Mouse (Mus musculus) retina, adult 2 months (tissue): ENCODE data around the gene Lrr1.

Experiments used
- DNase-seq: peaks from one replicate; pipeline ENCODE4 v3.0.0-alpha.2; 2012; ENCODE audit warnings: low read depth, low spot score

The Lrr1 gene

DNA sequence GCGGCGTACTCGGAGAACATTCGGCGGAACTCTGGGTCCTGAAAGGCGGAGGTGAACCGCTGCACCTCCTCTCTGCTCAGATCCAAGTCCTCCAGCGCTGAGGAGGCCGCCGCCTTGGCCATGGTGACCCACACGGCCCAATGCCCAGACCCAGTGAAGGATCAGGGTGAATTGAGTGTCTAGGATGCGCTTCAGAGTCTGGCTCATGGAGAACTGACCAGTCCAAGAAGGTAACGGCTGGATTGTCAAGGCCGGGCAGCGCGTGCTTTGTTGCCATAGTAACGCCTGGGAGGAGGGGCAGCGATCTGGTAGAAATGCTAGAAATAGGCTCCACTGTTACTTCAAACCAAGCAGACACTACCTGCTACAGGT is 29.5 kb downstream of the Lrr1 start, which contains the start of gene Dnaaf2:
TSS of gene Dnaaf2 (minus strand) at position 266 of the 372 bp plus-strand sequence.
- DNase-seq: peak; percentile 16

- DNase-seq: no peak
Observed at GRCm38 (mm10) chr12:69198985-69199384, 30.4 kb downstream of the Lrr1 start.

DNA sequence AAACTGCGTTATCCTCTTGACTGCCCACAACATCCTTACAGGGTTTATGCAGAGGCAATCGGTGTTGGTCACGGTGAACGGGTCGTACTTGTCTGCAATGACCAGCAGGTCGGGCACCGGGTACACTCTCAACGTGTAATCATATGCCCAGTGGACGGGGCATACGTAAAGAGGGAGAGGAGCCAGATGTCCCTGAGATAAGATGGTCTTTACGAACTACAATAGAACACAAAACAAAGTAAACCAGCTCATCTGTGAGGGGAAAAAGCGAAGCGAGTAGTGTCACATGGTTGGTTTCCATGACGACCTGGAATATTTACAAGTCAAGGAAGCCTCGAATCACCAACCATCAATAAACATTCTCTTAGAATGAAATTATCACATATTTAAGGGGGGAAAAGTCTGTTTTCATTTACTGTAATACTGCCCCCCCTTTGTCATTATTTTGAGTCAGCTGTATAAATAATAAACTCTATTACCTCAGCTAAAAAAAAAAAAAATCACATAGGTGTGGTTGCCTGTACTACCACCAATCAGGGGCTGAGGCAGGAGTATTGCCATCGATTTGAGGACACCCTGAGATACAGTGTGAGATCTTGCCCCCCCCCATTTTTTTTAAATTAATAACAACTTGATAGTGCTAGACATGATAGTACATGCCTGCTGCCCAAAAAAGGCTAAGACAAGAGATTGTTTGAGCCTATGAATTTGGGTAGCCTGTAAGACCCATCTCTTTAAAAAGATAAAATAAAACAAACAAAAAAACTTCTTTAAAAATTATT is 35.6 kb downstream of the Lrr1 start, which contains the start of gene Gm49384:
TSS of gene Gm49384 (minus strand) at position 216 of the 782 bp plus-strand sequence.
- no peak for DNase-seq

DNA sequence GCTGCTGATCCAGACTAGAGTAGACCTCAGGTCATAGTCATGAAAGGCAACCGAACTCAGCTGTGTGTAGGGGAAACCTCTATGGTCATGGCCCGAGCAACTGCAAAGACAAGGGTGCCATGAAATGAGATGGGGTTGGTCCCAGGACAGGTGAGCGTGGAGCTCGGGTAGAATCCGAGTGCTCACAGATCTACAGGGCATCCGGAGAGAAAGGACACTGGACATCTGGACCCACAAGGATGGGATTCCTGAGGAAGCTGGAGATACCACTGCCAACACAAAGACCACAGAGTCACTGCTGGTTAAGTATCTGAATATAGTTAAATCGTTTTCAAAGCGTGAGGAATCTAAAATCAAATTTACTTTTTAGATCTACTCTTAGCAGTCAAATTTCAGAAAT is 38.8 kb downstream of the Lrr1 start:
- DNase-seq: no peak

- no peak for DNase-seq
Observed at GRCm38 (mm10) chr12:69207926-69208325, 39.3 kb downstream of the Lrr1 start.

GRCm38 (mm10) chr12:69208520-69208919 is 39.9 kb downstream of the Lrr1 start:
- no peak for DNase-seq

DNA sequence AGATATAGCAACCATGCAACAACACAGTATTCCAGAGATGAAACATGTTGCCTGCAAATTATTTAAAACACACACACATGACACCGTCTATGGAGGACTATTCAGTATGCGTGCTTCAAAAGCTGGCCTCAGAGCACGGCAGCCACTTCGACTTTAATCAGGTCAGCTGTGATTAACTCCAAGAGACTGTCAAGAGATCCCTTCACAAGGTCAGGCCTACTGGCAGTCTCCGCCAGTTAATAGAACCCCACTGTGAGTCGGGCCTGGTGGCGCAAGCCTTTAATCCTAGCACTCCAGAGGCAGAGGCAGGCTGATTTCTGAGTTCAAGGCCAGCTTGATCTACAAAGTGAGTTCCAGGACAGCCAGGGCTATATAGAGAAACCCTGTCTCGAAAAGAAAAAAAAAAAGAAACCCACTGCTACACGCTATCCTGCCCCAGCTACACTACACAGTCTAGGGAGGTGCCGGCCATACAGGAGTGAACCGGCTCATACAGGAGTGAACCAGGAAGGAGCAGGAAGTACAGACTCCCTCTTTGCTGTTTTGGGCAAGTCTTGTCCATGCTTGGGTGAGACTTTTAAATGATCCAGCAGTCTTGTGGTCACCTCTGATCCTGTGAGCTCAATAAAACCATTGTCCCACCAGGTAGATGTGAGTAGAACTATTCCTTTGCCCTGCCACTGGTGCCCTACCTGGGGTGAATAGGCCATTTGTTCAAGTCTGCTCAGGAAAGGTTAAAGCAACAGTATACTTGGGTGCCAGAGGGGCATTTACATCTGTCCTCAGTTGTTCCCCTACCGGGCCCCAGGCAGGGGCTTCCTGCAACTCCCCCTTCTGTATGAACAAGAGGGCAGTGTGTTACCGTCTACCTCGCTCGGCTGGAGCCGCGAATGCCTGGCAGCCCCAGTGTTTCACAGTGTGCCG is 41.7 kb downstream of the Lrr1 start:
- no peak for DNase-seq

GRCm38 (mm10) chr12:69211057-69211456 is 42.4 kb downstream of the Lrr1 start:
- DNase-seq: no peak

GRCm38 (mm10) chr12:69213186-69213777 is 44.7 kb downstream of the Lrr1 start:
- DNase-seq: no peak

- DNase-seq: no peak
Observed at GRCm38 (mm10) chr12:69214393-69214792, 45.8 kb downstream of the Lrr1 start.

- DNase-seq: no peak
Observed at GRCm38 (mm10) chr12:69215000-69215785, 46.6 kb downstream of the Lrr1 start.

DNA sequence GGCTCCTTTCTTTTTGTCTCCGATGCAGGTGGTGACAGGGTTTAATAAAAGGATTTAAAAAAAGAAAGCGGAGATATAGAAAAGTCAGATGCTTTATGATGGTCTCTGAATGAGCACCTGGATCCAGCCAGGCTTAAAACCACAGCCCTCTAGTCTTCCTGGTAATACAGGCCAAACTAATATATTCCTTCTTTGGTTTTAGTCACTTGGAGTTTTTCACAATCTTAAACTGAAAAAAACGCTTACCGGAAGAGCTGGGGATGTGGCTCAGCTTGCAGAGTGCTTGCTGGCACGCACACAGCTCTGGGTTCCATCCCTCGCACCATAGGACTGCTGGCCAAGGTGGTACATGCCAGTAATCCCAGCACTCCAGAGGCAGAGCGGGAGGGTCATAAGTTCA is 48.0 kb downstream of the Lrr1 start:
- DNase-seq: no peak

DNA sequence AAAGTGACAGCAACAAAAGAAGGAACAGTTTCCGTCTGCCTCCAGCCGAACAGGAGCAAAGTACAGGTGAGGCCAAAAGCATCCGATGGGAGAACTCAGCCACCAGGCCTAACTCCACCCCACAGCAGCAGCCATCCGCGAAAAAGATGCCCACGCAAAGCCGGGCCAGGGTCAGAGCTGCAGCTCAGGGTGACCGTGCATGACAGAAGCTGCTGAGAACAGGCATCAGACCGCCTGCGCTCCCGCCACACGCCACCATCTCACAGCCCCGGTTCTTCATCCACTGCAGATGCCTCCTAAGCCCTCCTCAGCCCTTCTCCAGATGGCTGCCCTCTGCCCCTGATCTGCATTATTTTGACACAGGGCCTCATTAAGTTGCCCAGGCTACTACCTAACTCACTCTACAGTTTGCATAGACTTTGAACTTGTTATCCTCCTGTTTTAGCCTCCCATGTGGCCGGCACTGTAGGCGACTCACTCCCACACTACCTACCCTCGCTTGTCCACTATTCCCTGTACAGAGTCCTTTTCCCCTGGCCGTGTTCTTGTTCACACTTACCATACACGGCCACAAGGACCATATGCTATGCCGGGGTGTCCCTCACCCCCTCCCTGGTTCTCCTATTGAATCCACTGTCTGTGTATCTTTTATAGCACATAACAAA is 52.1 kb downstream of the Lrr1 start:
- DNase-seq: no peak

GRCm38 (mm10) chr12:69227776-69228466 is 59.3 kb downstream of the Lrr1 start, which contains the start of gene Pole2:
Pole2 (minus strand) TSS chr12:69228195.
- DNase-seq: no peak
